Mouse (Mus musculus) brain, embryonic 14.5 days (tissue): ENCODE results near the gene Limch1.

ENCODE experiments used
- CTCF ChIP-seq: fragments of 200-500 bp; IDR thresholded peaks from 2 replicates; pipeline ENCODE4 v1.5.1; 2012; ENCODE audit warnings: inconsistent platforms, mild to moderate bottlenecking, moderate library complexity, borderline replicate concordance; ENCODE audit not compliant: insufficient read depth, insufficient read length; ENCODE audit errors: extremely low read depth
- POLR2A ChIP-seq: fragments of 200-500 bp; IDR thresholded peaks from 2 replicates; pipeline ENCODE4 v1.6.1; 2012; ENCODE audit warnings: mild to moderate bottlenecking, inconsistent platforms, borderline replicate concordance; ENCODE audit not compliant: poor library complexity, insufficient read depth, insufficient read length, severe bottlenecking; ENCODE audit errors: extremely low read depth

- TF ChIP-seq CTCF (no peak), POLR2A (no peak)
Observed at GRCm38 (mm10) chr5:66825586-66825985, 80.0 kb downstream of the Limch1 start.
